24 mouse cellular contexts compared by ENCODE assay signal in the genomic region with DNA sequence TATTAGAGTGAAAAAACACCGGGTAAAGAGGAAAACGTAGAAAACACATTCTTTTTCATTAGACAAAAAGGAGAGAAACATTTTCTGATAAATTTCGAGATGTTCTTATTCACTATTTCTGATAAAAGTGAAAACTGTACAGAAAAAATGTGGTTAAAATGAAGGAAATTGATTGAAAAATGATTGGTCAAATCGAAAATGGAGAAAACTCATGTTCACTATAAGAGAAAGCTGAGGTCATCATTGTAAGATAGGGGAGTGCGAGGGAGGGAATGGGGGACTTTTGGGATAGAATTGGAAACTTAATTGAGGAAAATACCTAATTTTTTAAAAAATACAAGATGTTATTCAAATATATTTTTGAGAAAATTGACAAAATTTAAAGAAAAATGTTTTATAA. TPM values are rescaled to one million over a fixed set of nuclear protein-coding genes. Genes with fewer than 3 reads are reported as not detected.
"Had no signal": no experiment of that assay in that cellular context is flagged by ENCODE, and none has a peak within 500 bp of the region (broad histone marks: within the 10 kb centered on the region; RNA-seq: fewer than 3 reads in every experiment).

No protein-coding gene starts in this region.

RNA-seq across cellular contexts. Expression of a gene that starts 40.8 kb away (rescaled TPM):
- total RNA-seq: layer of hippocampus, adult 8-10 months; layer of hippocampus, postnatal 10 days; layer of hippocampus, postnatal 36 days; left cerebral cortex, adult 2 months; left cerebral cortex, postnatal 10 days; left cerebral cortex, postnatal 36 days; liver, adult 2 months; megakaryocyte progenitor cell, adult 5-6 weeks; megakaryocyte-erythroid progenitor cell, adult 5-6 weeks; midbrain, postnatal 0 days; neutrophil, adult 5-6 weeks had no signal
- polyA plus RNA-seq: kidney, adult 2 months; kidney, embryonic 14.5 days; limb, embryonic 11.5 days; limb, embryonic 14.5 days; liver, adult 2 months; liver, embryonic 13.5 days; liver, embryonic 16.5 days; lung, adult 2 months; lung, embryonic 16.5 days; midbrain, embryonic 13.5 days; midbrain, postnatal 0 days; neural tube, embryonic 13.5 days; small intestine, adult 2 months; spleen, adult 2 months; stomach, embryonic 16.5 days had no signal
